Mouse (Mus musculus) spleen, adult 2 months (tissue): ENCODE results near the gene 3110082I17Rik.

Experiments
- CTCF ChIP-seq: fragments of 200-500 bp; IDR thresholded peaks from 2 replicates; pipeline ENCODE4 v1.5.1; 2011; ENCODE audit warnings: mild to moderate bottlenecking, inconsistent platforms; ENCODE audit not compliant: insufficient read depth, insufficient read length, insufficient replicate concordance; ENCODE audit errors: extremely low read depth
- POLR2A ChIP-seq: fragments of 200-500 bp; IDR thresholded peaks from 2 replicates; pipeline ENCODE4 v1.6.1; 2011; ENCODE audit warnings: low read depth, low read length, inconsistent platforms

GRCm38 (mm10) chr5:139404801-139405401 lies 55.4 kb downstream of the 3110082I17Rik start, which contains the start of gene C130050O18Rik:
- TF ChIP-seq CTCF (no peak), POLR2A (no peak)
